Comparison of ENCODE assay signal across 8 mouse cellular contexts in the genomic region with DNA sequence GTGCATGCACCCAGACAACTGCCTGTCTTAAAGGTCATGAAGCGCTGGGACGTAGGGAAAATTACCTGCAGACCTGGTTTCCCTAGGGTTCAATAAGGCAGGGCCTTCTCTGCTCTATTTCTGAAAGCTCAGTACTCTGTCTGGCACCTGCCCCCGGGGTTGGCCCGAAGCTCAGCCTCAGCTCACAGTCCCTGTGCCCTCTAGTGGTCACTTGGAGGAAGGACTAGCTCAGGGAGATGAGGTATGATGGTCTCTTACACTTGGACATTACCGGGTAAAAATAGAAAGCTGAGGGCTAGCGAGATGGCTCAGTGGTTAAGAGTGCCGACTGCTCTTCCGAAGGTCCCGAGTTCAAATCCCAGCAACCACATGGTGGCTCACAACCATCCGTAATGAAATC. TPM values are rescaled to one million over a fixed set of nuclear protein-coding genes. Genes with fewer than 3 reads are reported as not detected.
DNase-seq lines count a peak whose midpoint lies in the region; ATAC-seq lines count a peak whose summit lies in the region.

No protein-coding gene starts in this region.

- peak; percentile 68; the same call in 1 of the 2 replicates for ATAC-seq in hindbrain, embryonic 11.5 days (ENCODE audit: low FRiP score)

- H3K27ac ChIP-seq in hindbrain, embryonic 11.5 days (ENCODE audit: low read depth, low read length): no peak overlapping the region

- no peak overlapping the region for H3K9ac ChIP-seq in hindbrain, embryonic 11.5 days (ENCODE audit: low read depth, low read length)

- H3K36me3 ChIP-seq in hindbrain, embryonic 11.5 days (ENCODE audit: control insufficient read depth, insufficient read depth, low read length): no peaks in the 10 kb centered on the region

- DNase-seq in MN1 (ENCODE audit: low spot score): peak; percentile 59
- DNase-seq in cerebellum, adult 8-10 months: peak; percentile 76
- peak; percentile 46 to 79 for DNase-seq in frontal cortex, adult 2 months (ENCODE audit: extremely low spot score in 1 of 2, low spot score in 1 of 2)
- DNase-seq in hindbrain, embryonic 11.5 days (ENCODE audit: low spot score): peak; percentile 76
- peak; percentile 45 to 56 for DNase-seq in layer of hippocampus, postnatal 14 days (ENCODE audit: low spot score in 2 of 2)
- peak; percentile 83 for DNase-seq in lung, postnatal 36 days
- DNase-seq in retina, embryonic 14.5 days (ENCODE audit: low spot score): peak; percentile 85
- DNase-seq in thymus, postnatal 4 days: peak; percentile 82

- no peak overlapping the region for H3K4me2 ChIP-seq in hindbrain, embryonic 11.5 days (replicated peaks; ENCODE audit: low read depth, low read length)

- no peaks in the 10 kb centered on the region for H3K27me3 ChIP-seq in hindbrain, embryonic 11.5 days (ENCODE audit: control insufficient read depth, insufficient read depth, low read length)

- H3K4me3 ChIP-seq in hindbrain, embryonic 11.5 days (ENCODE audit: low read depth, low read length): no peak overlapping the region

- H3K4me1 ChIP-seq in hindbrain, embryonic 11.5 days (replicated peaks; ENCODE audit: control insufficient read depth, insufficient read depth, low read length): no peaks in the 10 kb centered on the region

- no peaks in the 10 kb centered on the region for H3K9me3 ChIP-seq in hindbrain, embryonic 11.5 days (ENCODE audit: control insufficient read depth, low read length)

- WGBS in hindbrain, embryonic 11.5 days: 16% methylated on average over 10 of the region's 10 CpGs

RNA-seq across cellular contexts. Expression of gene Usp7, which starts 23.0 kb away (rescaled TPM):
- polyA plus RNA-seq in frontal cortex, adult 2 months (2012; rRNA removed): 110 and 118 TPM in 2 replicates
- polyA plus RNA-seq in hindbrain, embryonic 11.5 days (2014; fragmentation: Nextera tagmentation; extraction: Ambion mirVana): 36.9 and 51.9 TPM in 2 replicates
- 100 to 1,000 TPM; 149 to 167 TPM for total RNA-seq in layer of hippocampus, postnatal 14 days (2021)
